Mouse (Mus musculus): ENCODE results near the gene Gm614. TPM values are rescaled to one million over a fixed set of nuclear protein-coding genes. Genes with fewer than 3 reads are reported as not detected.

Gm614 gene
- not detected in 2 replicates for polyA plus RNA-seq (2015; fragmentation: Nextera tagmentation; extraction: Ambion mirVana)

DNA sequence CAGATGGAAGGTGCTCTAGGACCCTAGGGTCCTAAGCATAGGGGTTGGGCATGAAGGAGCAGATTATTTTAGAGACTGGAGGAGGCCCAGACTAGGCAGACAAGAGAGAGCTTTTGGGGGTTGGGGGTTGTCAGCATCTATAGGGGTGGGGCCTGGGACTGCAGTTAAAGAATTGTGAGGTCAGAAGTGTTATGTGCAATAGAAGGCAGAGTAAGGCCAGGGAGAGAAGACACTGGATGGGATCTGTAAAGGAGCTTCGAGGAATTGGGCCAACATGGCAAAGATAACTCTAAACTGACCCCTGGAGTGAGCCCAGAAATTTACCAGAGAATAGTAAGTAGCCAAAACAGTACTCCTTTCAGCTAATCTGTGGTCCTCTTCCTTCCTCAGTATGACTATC lies at the start of gene Gm614:
Gene Gm614, minus strand, starts transcription at position 101 of the 400 bp plus-strand sequence.
- H3K36me3 ChIP-seq (ENCODE audit: control insufficient read depth, insufficient read depth, low read length), result no peaks in the 10 kb centered on the region
- no peak for ATAC-seq (ENCODE audit: insufficient read depth, low FRiP score)
- WGBS, result 77% methylated on average over 1 of the region's 1 CpGs
- H3K4me3 ChIP-seq (replicated peaks; ENCODE audit: low read length), result no peak within 1 kb of the TSS
- no peak within 1 kb of the TSS for H3K9ac ChIP-seq (ENCODE audit: low read length)
- no peak within 1 kb of the TSS for H3K4me2 ChIP-seq (ENCODE audit: low read depth, low read length)
- no peak within 1 kb of the TSS for H3K27ac ChIP-seq (ENCODE audit: low read length)
- no peaks in the 10 kb centered on the region for H3K9me3 ChIP-seq (replicated peaks; ENCODE audit: control insufficient read depth, low read length)
- H3K4me1 ChIP-seq (ENCODE audit: control insufficient read depth, insufficient read depth, low read length), result no peaks in the 10 kb centered on the region
- peaks cover 6% of the 10 kb centered on the region; the same call in 1 of the 2 replicates for H3K27me3 ChIP-seq (ENCODE audit: control insufficient read depth, insufficient read depth, low read length)

DNA sequence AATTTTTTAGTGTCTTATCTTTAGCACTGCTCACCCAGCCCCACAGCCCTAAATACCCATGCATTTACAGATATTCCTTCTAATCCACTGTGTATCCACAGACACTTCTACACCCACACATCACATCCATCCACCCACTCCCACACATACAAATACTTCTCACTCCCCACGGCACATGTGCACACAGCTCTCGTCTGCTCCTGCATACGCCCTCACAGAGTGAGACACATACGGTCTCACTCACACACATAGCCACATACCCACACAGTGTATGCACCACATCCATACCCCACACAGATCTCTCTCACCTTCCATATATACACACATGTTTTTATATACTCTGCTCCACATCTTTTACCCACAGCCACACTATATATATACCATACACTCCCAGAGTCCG lies 45.5 kb upstream of the Gm614 start:
- ATAC-seq (ENCODE audit: insufficient read depth, low FRiP score), result no peak
- no peak overlapping the region for H3K9ac ChIP-seq (ENCODE audit: low read length)
- peaks cover 1% of the 10 kb centered on the region for H3K27me3 ChIP-seq (ENCODE audit: control insufficient read depth, insufficient read depth, low read length)
- no peaks in the 10 kb centered on the region for H3K36me3 ChIP-seq (ENCODE audit: control insufficient read depth, insufficient read depth, low read length)
- no peak overlapping the region for H3K4me2 ChIP-seq (ENCODE audit: low read depth, low read length)
- 83% methylated on average over 5 of the region's 5 CpGs for WGBS
- no peaks in the 10 kb centered on the region for H3K9me3 ChIP-seq (replicated peaks; ENCODE audit: control insufficient read depth, low read length)
- H3K27ac ChIP-seq (ENCODE audit: low read length), result no peak overlapping the region
- no peak overlapping the region for H3K4me3 ChIP-seq (replicated peaks; ENCODE audit: low read length)
- H3K4me1 ChIP-seq (ENCODE audit: control insufficient read depth, insufficient read depth, low read length), result no peaks in the 10 kb centered on the region

DNA sequence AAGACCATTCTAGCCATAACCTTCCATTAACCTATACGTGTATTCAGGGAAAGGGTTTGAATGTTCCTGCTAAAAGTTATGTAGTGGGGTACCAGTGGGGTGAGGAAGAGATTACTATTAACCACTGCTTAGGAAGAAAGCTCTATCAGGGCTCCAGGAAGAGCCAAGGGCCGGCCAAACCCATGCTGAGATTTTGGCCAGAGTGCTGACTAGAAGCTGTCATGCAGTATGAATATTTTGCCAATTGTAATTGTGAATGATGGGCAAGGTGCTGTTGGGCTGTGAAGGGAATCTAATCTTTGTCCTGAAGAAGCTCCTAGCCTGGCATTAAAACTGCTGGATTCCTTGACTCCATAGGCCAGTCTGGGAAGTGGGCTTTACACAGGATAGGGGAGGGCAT lies 40.9 kb upstream of the Gm614 start:
- 76% methylated on average over 2 of the region's 2 CpGs for WGBS
- ATAC-seq (ENCODE audit: insufficient read depth, low FRiP score), result no peak
- Histone ChIP-seq H3K4me1 (ENCODE audit: control insufficient read depth, insufficient read depth, low read length) (no peaks in the 10 kb centered on the region), H3K9me3 (replicated peaks; ENCODE audit: control insufficient read depth, low read length) (no peaks in the 10 kb centered on the region), H3K27ac (ENCODE audit: low read length) (no peak overlapping the region), H3K4me3 (replicated peaks; ENCODE audit: low read length) (no peak overlapping the region), H3K36me3 (ENCODE audit: control insufficient read depth, insufficient read depth, low read length) (no peaks in the 10 kb centered on the region), H3K4me2 (ENCODE audit: low read depth, low read length) (no peak overlapping the region), H3K27me3 (ENCODE audit: control insufficient read depth, insufficient read depth, low read length) (no peaks in the 10 kb centered on the region; the same call in 1 of the 2 replicates), H3K9ac (ENCODE audit: low read length) (no peak overlapping the region)

DNA sequence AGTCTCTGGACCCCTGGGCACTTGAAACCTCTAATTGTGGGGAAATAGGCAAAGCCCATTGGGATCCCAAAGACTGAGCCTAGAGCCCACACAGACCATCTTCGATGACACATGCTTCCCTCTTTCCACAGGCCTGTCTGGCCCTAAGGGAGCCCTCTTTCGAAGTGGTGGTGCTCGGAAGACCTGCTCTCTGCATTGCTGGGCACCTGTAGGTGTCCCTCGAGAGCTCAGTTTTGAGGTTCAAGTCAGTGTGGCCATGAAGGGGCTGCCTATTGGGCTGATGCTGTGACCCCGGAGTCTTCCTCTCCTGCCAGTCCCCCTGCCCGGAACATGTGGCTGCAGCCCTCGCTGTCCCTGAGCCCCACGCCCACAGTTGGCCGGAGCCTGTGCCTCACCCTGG lies 37.9 kb upstream of the Gm614 start:
- Histone ChIP-seq H3K36me3 (ENCODE audit: control insufficient read depth, insufficient read depth, low read length) (no peaks in the 10 kb centered on the region), H3K9ac (ENCODE audit: low read length) (no peak overlapping the region), H3K27me3 (ENCODE audit: control insufficient read depth, insufficient read depth, low read length) (no peaks in the 10 kb centered on the region), H3K4me1 (ENCODE audit: control insufficient read depth, insufficient read depth, low read length) (no peaks in the 10 kb centered on the region), H3K27ac (ENCODE audit: low read length) (no peak overlapping the region), H3K4me2 (ENCODE audit: low read depth, low read length) (no peak overlapping the region), H3K9me3 (replicated peaks; ENCODE audit: control insufficient read depth, low read length) (no peaks in the 10 kb centered on the region), H3K4me3 (replicated peaks; ENCODE audit: low read length) (no peak overlapping the region)
- 73% methylated on average over 9 of the region's 9 CpGs for WGBS
- ATAC-seq (ENCODE audit: insufficient read depth, low FRiP score), result no peak

DNA sequence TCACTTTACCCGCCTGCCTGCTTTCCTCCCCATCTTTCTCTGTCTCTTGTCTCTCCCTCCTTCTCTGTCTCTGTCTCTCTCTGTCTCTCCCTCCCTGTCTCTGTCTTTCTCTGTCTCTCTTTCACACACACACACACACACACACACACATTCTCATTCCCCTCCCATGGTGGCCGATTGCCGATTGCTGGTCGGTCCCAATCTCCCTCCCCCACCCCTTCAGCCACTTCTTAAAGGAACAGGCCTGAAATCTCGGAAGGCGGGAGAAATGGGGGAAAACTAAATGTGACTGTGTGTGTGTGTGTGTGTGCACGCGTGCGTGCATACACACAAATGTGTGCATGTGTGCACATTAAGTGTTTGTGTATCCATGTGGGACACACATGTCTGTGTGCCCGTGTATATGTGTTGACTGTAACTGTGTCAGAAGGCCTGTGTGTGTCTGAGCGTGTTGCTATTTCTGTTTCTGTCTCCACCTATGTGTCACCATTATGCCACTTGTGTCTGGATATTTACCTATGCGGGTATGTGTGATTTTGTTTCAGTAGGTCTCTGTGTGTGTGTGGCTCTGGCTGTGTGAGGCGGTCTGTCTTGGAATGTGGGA lies 36.7 kb upstream of the Gm614 start:
- Histone ChIP-seq H3K27me3 (ENCODE audit: control insufficient read depth, insufficient read depth, low read length) (no peaks in the 10 kb centered on the region), H3K4me2 (ENCODE audit: low read depth, low read length) (peak overlapping the region; percentile 47), H3K36me3 (ENCODE audit: control insufficient read depth, insufficient read depth, low read length) (no peaks in the 10 kb centered on the region), H3K9ac (ENCODE audit: low read length) (peak overlapping the region; percentile 50; the same call in 1 of the 2 replicates), H3K27ac (ENCODE audit: low read length) (no peak overlapping the region), H3K4me3 (replicated peaks; ENCODE audit: low read length) (peak overlapping the region; percentile 44), H3K9me3 (replicated peaks; ENCODE audit: control insufficient read depth, low read length) (no peaks in the 10 kb centered on the region), H3K4me1 (ENCODE audit: control insufficient read depth, insufficient read depth, low read length) (no peaks in the 10 kb centered on the region)
- no peak for ATAC-seq (ENCODE audit: insufficient read depth, low FRiP score)
- WGBS, result 36% methylated on average over 13 of the region's 13 CpGs

DNA sequence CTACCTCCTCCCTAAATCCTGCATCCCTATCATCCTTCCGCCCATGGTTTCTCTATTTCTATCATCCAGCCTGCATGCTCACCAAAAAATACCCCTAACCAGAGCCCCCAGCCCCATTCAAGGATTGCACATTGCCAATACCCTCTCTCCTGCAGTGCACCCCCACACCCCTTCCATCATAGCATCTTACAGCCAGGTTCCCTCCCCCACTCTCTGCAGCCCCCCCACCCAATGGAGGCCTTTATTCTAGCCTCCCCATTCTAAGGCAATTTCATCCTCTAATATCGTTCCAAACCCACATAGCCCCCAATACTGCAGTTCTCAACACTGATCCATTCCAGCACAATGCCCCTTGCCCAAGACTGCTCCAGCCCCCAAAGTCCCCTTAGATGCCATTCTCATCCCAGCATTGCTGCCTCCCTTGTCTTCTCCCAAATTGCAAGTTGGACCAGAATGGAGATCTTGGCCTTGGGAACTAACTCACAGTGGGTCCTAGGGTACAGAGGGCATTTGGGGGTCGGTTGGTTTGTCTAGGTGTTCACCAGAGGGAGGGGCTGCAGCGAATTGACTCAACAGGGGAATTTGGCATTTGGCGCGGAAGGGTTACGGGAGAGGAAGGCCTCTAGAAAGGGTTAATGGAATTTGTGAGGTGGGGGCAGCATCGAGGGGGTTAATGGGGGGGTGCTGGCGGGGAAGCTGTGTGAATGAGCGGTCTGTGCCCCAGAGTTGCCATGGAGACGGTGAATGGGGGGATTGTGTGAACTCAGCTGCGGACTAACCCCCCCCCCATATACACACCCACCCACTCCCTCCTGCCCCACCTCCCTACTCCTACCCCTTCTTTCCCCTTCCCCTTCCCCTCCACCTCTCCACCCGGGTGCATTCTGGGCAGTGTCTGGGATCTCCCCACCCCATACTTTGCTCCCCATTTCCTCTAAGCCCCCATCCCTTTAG lies 36.0 kb upstream of the Gm614 start:
- Histone ChIP-seq H3K27me3 (ENCODE audit: control insufficient read depth, insufficient read depth, low read length) (no peaks in the 10 kb centered on the region), H3K9ac (ENCODE audit: low read length) (peak overlapping the region; percentile 57), H3K27ac (ENCODE audit: low read length) (no peak overlapping the region), H3K4me1 (ENCODE audit: control insufficient read depth, insufficient read depth, low read length) (no peaks in the 10 kb centered on the region), H3K9me3 (replicated peaks; ENCODE audit: control insufficient read depth, low read length) (no peaks in the 10 kb centered on the region), H3K4me2 (ENCODE audit: low read depth, low read length) (peak overlapping the region; percentile 47), H3K36me3 (ENCODE audit: control insufficient read depth, insufficient read depth, low read length) (no peaks in the 10 kb centered on the region), H3K4me3 (replicated peaks; ENCODE audit: low read length) (peak overlapping the region; percentile 44)
- 25% methylated on average over 13 of the region's 13 CpGs for WGBS
- peak; percentile 35; the same call in 1 of the 2 replicates for ATAC-seq (ENCODE audit: insufficient read depth, low FRiP score)

DNA sequence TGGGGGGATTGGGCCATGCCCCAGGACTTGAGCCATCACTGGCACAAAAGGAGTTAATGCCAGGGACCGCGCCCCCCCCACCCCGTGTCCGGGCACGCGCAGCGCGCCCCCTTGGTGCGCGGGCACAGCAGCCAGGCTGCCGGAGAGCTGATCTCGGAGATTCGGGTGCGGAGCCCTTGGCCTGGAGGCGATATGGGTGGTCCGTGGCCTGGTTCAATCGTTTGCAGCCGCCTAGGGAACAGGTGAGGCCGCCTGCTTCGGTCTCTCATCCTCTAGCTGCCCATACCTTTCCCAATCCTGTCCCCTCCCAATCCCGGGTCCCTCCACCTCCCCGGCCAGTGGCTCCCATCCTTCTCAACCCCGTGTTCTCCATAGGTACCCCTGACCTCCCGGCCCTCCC lies 35.3 kb upstream of the Gm614 start, which contains the start of gene Nlgn3:
Gene Nlgn3, plus strand, starts transcription at position 114 of the 400 bp plus-strand sequence.
- ATAC-seq (ENCODE audit: insufficient read depth, low FRiP score), result no peak
- Histone ChIP-seq H3K9ac (ENCODE audit: low read length) (peak within 1 kb of the TSS; percentile 57), H3K27ac (ENCODE audit: low read length) (no peak within 1 kb of the TSS), H3K4me1 (ENCODE audit: control insufficient read depth, insufficient read depth, low read length) (no peaks in the 10 kb centered on the region), H3K4me3 (replicated peaks; ENCODE audit: low read length) (peak within 1 kb of the TSS; percentile 44), H3K36me3 (ENCODE audit: control insufficient read depth, insufficient read depth, low read length) (no peaks in the 10 kb centered on the region), H3K4me2 (ENCODE audit: low read depth, low read length) (peak within 1 kb of the TSS; percentile 47), H3K27me3 (ENCODE audit: control insufficient read depth, insufficient read depth, low read length) (no peaks in the 10 kb centered on the region), H3K9me3 (replicated peaks; ENCODE audit: control insufficient read depth, low read length) (no peaks in the 10 kb centered on the region)
- WGBS, result 28% methylated on average over 18 of the region's 24 CpGs

DNA sequence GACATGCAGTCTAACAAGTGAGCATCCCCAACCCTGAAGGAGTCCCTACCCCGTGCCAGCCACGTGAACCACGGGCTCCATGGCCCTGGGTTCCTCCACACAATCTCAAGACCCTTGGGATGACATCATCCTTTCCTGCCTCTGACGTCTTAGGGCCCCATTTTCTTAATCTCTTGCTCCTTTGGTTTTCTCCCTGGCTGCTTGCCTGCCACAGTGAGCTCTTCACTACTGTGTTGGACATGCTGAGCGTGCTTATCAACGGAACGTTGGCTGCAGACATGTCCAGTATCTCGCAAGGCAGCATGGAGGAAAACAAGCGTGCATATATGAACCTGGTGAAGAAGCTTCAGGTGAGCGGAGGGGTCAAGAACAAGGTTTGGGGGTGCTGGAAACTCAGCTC lies 26.3 kb upstream of the Gm614 start:
- H3K9me3 ChIP-seq (replicated peaks; ENCODE audit: control insufficient read depth, low read length), result no peaks in the 10 kb centered on the region
- WGBS, result 89% methylated on average over 10 of the region's 10 CpGs
- no peaks in the 10 kb centered on the region; the same call in 1 of the 2 replicates for H3K27me3 ChIP-seq (ENCODE audit: control insufficient read depth, insufficient read depth, low read length)
- H3K4me1 ChIP-seq (ENCODE audit: control insufficient read depth, insufficient read depth, low read length), result no peaks in the 10 kb centered on the region
- no peak for ATAC-seq (ENCODE audit: insufficient read depth, low FRiP score)
- H3K36me3 ChIP-seq (ENCODE audit: control insufficient read depth, insufficient read depth, low read length), result no peaks in the 10 kb centered on the region
- H3K4me3 ChIP-seq (replicated peaks; ENCODE audit: low read length), result no peak overlapping the region
- no peak overlapping the region for H3K9ac ChIP-seq (ENCODE audit: low read length)
- no peak overlapping the region for H3K27ac ChIP-seq (ENCODE audit: low read length)
- no peak overlapping the region for H3K4me2 ChIP-seq (ENCODE audit: low read depth, low read length)

DNA sequence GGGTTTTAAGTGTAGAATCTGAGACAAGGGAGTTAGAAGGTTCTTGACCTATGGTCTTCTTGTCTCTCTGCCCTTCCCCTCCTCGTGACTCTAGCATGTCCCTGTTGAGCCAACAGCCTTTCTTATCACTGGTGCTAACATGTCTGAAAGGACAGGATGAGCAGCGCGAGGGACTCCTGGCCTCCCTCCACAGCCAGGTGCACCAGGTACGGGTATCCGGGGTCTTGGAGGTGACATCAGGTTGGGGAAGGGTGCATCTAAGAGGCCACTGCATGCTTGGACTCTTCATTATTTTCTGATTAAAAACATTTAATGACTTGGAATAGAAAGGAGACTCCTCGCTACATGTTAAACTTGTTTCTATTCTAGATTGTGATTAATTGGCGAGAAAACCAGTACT lies 25.2 kb upstream of the Gm614 start:
- Histone ChIP-seq H3K36me3 (ENCODE audit: control insufficient read depth, insufficient read depth, low read length) (no peaks in the 10 kb centered on the region), H3K9me3 (replicated peaks; ENCODE audit: control insufficient read depth, low read length) (no peaks in the 10 kb centered on the region), H3K9ac (ENCODE audit: low read length) (no peak overlapping the region), H3K27ac (ENCODE audit: low read length) (no peak overlapping the region), H3K4me2 (ENCODE audit: low read depth, low read length) (no peak overlapping the region), H3K4me3 (replicated peaks; ENCODE audit: low read length) (no peak overlapping the region), H3K4me1 (ENCODE audit: control insufficient read depth, insufficient read depth, low read length) (no peaks in the 10 kb centered on the region), H3K27me3 (ENCODE audit: control insufficient read depth, insufficient read depth, low read length) (no peaks in the 10 kb centered on the region; the same call in 1 of the 2 replicates)
- no peak for ATAC-seq (ENCODE audit: insufficient read depth, low FRiP score)
- WGBS, result 92% methylated on average over 7 of the region's 7 CpGs
